Mouse (Mus musculus): ENCODE measurements around the gene Efcab3.

Efcab3 gene

DNA sequence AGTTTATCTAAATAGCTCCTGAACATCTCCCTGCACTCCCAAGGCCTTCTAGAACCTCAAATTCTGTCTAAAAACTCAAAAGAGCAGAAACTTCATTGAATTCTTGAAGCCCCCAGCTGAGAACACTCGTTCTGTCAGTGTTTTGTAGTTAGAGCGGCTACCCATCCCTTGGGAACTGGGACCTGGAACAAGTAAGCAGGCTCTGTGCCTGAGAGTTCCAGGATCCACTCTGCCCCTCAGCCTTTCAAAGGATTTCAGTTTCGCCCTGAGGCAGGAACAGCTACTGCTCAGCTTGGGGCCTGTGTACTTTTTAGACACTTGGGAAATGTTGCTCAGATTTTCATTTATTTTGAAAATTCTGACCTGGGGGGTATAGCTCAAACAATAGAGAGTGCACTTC, 83.2 kb downstream of the Efcab3 start, which contains the start of gene Gm10842:
Gene Gm10842, plus strand, starts transcription at position 301 of the 400 bp plus-strand sequence.
- in situ Hi-C loops (cut with MboI), result no loop called here

DNA sequence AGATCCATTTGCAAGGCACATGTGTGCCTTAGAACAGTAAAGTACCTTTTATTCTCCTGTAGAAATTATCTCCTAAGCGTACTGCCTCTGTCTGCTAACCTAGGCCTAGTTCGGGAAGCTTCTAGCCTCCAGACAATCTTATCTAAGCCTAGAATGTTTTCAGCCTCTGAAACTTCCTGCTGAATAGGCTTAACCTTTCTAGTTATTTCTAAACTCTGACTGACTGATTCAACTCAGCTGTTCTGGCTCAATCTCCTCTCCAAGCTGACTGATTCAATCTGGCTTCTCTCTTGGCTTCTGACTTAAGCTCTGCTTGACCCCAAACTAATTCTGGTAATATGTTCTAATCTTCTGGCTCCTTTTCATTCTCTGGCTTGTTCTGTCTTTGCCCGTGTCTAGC, 86.0 kb downstream of the Efcab3 start:
- in situ Hi-C loops (cut with MboI), result no loop called here

- in situ Hi-C loops (cut with MboI), result no loop called here
Measured at GRCm38 (mm10) chr11:105149766-105150165, 86.4 kb downstream of the Efcab3 start.

DNA sequence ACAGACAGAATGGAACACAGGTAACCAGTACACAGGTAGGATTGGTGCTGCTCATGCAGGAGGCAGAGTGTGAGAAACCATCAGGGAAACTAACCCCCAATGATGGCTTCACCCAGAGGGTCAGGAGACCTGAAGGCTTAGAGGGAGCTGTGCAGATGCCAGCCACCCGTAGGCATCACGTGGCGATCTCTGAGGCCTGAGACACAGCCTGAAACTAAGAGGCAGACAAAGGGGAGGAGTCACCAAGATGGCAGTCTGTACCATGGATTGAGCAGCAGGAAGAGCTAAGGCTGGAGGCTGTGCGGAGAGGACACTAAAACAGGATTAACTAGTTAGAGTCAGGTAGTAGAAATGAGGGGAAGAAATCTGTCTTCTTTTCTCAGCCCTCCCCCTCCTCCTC, 87.3 kb downstream of the Efcab3 start:
- in situ Hi-C loops (cut with MboI), result no loop called here

DNA sequence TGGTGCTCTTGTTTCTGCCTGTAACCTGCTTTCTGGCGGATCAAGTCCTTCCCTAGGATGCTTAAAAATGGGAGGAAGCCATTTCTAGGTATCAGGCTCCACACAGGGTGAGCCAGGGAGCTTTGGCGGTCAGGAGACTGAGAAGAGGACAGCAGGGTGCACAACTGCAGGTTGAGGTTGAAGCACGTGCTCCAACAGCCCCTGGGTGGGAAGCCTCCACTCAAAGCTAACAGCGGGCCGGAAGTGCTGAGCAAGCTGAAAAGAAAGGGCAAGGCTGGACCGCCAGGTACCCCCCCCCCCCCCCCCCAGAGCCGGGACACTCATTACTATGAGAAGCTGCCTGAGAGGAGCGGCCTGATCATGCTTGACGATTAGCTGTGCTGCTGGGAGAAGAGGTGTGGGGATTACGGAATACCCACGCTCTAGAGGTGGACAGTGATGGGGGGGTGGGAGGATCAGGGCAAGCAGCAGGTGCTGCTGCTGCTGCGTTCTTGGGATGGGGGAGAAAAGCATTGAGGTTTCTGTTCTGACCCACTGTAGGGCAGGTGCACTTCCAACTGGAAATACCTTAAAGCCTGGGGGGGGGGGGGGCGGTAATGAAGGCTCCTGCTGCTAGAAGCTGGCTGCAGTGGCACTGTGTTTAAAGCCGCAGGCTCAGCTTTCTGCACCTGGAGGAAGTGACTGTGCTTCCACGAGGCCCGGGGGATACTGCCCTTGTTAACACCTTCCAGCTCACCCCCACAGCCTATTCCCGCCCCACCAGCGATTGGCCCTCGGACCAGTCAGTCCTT, 88.0 kb downstream of the Efcab3 start:
- in situ Hi-C loops (cut with MboI), result no loop called here

DNA sequence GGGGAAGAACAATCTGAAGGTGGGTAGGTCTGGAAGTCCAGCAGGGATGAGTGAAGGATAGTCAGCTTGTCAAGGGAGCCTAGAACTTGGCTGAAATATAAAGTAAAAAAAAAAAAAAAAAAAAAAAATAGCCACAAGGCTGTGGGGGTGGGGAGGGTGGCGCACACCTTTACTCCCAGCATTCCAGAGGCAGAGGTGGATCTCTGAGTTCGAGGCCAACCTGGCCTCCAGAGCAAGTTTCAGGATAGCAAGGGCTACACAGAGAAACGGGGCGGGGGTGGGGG, 88.6 kb downstream of the Efcab3 start:
- in situ Hi-C loops (cut with MboI), result no loop called here

DNA sequence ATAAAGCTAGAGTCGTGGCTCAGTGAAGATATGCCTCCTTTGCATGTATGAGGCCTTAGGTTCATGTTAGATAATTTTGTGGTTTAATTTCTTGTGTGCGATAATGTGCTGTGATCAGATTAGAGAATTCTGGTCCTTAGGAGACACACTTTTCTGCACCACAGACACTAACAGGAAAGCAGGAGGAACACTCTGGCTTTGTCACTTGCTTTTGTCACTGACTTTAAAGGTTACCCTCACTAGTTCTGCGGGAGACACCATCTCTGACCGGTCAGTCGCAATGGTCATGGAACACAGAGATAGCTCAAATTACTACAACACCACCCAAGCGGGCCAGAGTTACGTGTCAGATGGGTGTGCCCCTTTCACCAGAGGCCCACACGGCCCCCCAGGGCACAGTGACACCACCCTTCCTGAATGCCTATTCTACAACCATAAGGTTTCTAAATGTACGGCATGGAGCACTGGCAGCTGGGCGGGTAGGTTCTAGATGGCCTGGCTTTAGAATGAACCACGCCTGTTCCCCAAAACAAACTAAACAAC, 89.0 kb downstream of the Efcab3 start:
- in situ Hi-C loops (cut with MboI), result no loop called here

DNA sequence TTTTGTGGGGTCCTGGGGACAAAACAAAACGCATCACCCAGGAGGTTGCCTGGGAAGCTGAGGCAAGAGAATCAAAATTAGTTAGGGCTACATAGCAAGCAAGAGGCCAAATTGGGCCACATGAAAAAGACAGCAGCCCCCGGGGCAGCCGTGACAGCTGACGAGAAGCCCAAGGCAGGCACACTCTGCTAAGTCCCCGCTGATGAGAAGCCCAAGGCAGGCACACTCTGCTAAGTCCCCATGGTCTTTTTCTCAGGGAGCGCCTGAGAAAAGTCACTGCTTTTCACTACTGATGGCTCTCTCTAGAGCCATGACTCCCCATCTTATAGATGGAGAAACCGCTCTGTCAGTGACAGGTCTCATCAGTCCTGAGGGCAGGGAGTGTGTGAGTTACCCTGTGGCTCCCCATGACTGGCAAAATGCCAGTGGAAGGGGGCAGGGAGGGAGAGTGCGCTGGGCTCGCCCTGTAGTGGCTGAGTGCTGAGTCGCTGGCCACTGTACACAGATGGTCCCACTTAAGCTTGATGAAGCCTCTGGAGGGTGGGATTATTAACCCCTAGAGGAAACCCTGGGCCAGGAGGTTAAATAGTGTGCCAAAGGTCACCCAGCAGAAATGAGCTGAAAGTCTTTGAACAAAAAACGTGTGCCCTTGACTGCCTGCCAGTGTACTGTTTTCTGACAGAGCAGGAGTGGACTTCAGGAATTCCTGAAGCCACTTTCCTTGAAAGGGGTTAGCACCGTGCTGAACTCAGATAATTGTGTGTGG, 89.9 kb downstream of the Efcab3 start:
- in situ Hi-C loops (cut with MboI), result no loop called here

DNA sequence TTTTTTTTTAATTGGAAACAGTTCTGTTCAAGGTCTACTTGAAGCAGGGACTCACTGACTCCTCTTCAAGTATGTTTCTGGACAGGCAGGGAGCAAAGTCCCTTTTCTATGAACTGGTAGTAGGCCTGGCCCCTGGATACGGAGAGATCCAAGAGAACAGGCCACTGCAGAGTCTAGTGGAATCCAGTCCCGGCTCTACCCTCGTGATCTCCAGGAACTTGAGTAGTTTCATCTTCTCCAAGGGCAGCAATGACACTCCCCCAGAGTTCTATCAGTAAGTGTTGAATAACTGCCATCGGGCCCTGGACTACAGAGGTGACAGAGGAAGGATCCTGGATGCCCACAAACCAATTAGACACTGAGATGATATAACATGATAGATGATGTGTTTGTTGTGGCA, 92.5 kb downstream of the Efcab3 start:
- in situ Hi-C loops (cut with MboI), result no loop called here

DNA sequence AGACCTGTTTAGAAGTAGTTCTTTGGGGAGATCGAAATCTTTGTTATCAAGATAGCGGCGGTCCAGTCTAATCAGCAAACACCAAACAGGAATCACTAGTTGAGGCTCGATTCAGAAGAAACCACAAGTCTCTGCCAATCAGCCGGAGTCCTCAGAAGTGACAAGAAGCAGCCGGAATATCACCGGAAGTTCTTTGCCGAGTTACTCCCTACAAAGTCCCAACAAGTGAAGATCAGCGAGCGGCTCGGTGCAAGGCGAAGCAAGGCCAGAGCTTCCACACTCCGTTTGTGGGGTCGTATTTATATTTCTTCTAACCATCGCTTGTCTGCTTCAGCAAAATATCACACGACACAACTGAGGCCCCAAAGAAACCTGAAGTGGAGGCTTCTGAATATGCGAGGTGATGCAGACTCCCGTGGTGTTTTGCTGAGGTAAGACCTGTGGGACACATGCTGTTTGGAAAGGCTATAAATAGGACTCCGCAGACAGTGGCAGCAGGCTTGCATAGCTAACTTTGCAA, 93.4 kb downstream of the Efcab3 start:
- in situ Hi-C loops (cut with MboI), result no loop called here

DNA sequence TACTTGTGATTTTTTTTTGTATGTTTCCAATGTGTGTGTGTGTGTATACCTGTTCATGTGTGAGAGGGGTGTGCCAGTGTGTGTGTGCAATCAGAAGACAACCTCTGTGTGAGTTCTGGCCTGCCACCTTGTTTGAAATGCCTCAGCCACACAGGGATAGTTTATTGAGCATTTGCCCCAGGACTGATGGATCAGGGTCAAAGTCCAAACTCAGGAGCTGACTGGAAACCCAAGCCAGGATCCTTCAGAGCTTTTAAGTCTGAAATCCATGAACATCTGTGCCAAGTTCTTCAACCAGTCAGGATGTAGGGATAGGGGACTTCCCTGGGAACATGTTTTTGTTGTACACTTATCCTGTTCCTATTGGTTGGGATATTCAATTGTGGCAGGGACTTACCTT, 94.7 kb downstream of the Efcab3 start:
- in situ Hi-C loops (cut with MboI), result no loop called here

- in situ Hi-C loops (cut with MboI), result no loop called here
Measured at GRCm38 (mm10) chr11:105159673-105160360, 96.4 kb downstream of the Efcab3 start.

DNA sequence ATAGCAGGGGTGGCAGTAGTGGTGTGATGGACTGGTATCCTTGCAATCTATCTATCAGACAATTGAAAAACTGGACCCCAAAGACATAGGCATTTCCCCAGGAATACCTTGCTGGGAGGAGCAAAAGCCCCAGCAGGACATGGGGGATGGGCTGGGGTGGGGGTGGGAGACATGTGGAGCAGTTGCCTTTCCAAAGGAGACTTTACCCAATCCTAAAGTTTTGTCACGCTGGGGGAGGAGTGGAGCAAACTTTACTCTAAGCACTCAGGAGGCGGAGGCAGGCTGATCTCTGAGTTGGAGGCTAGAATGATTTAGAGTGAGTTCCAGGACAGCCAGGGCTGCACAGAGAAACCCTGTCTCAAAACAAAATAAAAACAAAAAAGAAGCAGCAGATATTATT, 98.0 kb downstream of the Efcab3 start:
- in situ Hi-C loops (cut with MboI), result no loop called here

DNA sequence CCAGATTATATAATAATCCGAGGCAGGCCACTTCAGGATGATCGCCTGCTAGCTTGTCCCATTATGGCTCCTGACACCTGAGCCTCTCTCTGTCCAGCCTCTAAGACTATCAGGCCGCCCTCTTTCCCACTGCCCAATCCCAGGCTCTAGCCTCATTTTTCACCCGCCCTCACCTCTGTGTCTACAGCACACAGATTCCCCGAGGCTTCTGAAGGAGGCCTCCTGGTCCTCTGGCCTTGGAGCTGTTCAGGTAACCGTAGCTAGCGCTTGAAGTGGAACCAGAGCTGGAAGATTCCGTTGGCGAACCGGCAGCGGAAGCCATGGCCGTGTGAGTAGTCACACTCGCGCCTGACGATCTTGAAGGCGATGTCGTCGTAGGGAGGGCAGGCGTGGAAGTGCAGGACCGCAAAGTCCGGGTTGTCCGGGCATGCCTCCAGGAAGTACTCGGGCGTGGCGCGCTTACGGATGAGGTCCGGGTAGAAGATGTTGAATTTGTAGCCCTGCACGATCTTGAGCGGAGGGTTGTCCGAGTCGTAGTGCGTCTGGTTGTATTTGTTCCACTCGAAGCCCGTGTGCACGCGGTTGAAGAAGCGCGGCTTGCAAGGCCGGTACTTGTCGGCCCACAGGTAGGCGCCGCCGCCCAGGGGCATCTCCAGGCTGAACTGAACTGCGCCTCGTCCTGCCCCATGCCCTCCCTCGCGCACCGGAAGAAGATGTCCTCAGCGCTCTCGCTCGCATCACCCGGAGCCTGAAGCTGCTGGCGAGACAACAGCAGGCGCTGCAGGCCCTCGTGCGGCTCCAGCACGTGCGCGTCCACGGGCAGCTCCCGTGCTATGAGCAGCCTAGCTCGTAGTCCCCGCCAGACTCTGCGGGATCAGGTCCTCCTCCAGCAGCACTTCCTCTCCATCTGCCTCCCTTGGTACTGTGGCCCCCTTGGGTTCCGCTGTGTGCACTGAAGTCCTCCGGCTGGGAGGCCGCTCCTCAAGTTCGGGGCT, 101.4 kb downstream of the Efcab3 start:
- in situ Hi-C loops (cut with MboI), result no loop called here

GRCm38 (mm10) chr11:105166780-105167179, 103.4 kb downstream of the Efcab3 start:
- in situ Hi-C loops (cut with MboI), result no loop called here

All from mature B cell (primary cell).